Mouse (Mus musculus) adrenal gland, postnatal 10 days (tissue): ENCODE data around the gene Snx29. TPM values are rescaled to one million over a fixed set of nuclear protein-coding genes. Genes with fewer than 3 reads are reported as not detected.
"Not testable (repeated sequence)": the region's sequence is repeated elsewhere in the genome, so short reads cannot be mapped to it uniquely, and the experiment has no call there.

Source experiments
- DNase-seq: peaks from one replicate; pipeline ENCODE4 v3.0.0; 2021; ENCODE audit warnings: mixed read lengths
- total RNA-seq, 2 experiments: library from RNA; stranded (reverse); gene quantifications; 2 replicates each; pipeline ENCODE4 v1.2.3; 2021

The Snx29 gene
- total RNA-seq, 2 experiments from 2014 or later: 14.7 to 19.7 TPM

DNA sequence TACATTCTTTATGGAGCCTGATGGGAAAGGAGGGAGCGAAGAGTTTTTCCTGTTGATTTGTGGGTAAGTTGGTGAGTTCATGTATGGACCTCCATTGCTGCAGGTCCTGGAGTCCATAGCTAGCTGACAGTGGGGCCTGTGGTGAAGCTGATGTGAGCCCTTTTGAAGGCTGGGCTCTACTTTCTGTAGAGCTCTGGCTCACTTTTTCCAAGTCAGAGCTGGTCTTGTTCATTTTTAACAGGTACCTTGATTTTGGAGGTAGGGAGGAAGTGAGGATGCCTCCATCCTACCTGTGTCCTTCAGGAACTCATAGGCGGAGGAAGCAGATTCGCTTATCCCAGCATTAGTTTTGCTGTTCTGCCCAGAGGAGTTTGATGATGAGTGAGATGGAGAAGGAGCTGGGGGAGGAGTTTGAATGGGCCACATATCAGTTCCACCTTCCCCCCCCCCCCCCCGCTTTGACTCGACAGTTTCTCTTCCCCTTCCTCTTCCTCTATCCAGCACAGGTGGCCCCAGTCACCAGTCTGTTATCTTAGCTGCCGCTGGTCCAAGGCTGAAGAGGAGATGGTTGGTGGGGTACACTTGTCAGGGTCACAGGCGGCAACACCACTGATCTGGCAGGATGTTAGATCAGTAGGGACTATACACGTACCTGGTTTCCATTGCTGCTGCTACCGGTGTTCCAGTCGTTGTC is 173.4 kb downstream of the Snx29 start:
- DNase-seq: no peak

DNA sequence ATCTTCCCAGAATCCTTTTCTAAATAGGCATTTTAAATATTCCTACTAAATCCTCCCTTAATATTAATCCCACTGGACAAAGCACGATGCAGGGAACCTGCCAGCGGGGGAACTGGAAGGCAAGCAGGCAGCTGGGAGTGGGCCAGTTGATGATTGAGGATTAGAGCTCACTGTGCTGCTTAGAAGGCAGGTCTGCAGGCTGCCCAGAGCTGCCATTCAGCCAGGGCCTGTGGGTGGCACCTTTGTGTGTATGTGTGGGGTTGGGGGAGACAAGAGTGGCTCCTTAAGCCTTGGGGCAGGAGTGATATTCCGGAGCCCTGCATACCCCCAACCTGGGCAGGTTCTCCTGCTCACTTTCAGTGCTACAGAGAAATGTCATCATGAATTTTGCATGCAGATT is 174.0 kb downstream of the Snx29 start:
- no peak for DNase-seq

DNA sequence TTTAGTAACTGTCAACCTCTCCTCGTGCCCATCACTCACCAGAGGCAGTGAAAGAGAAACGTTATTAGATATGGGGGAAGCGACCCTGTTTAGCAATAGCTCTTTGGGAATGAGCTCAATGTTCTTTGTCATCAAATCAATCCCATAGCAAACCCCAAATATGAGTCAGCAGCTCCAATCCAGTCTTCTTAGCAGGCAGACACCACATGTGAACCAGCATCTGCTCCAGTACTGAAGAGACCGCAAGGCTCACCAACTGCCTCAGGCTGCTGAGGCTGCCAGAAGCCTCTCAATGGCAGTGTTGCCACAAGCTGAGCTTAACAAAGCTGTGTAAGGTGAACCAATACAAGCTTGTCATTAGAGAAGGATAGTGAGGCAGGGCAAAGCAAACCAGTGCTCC is 177.4 kb downstream of the Snx29 start:
- no peak for DNase-seq

DNA sequence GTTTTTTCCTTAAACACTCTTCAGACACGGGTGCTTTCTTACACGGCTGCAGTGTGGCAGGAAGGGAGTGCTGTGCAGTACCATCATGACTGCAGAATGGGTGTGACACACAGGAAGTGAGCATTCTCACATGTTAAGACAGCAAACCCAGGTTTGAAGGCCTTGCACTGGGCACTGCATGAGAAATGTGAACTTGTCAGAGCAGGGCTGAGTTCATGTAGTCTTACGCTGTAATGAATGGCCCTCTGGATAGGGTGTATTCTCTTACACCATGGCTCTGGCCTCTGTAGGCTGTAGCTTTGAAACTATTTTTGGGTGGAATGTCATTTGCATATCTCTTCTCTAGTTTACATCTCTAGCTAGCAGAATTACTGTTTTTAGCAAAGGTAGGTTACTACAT is 178.4 kb downstream of the Snx29 start:
- DNase-seq: no peak

DNA sequence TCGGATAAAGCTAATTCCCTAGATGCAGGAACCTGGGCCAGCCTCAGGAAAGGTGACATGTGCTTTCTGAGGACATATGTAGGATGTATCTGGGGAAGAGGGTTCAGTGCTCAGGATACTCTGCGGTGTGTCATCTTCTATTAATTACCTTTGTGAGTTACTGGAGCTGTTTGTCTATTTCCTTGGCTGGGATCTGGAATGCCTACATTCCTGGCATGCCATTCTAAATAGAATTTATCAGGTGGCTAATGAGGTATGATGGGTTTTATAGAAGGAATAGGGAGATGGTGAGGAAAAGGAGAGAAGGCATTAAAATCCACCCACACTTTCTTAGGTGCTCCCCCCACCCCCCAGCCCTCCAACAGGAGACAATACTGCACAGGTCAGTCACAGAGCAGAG is 178.9 kb downstream of the Snx29 start:
- DNase-seq: no peak

DNA sequence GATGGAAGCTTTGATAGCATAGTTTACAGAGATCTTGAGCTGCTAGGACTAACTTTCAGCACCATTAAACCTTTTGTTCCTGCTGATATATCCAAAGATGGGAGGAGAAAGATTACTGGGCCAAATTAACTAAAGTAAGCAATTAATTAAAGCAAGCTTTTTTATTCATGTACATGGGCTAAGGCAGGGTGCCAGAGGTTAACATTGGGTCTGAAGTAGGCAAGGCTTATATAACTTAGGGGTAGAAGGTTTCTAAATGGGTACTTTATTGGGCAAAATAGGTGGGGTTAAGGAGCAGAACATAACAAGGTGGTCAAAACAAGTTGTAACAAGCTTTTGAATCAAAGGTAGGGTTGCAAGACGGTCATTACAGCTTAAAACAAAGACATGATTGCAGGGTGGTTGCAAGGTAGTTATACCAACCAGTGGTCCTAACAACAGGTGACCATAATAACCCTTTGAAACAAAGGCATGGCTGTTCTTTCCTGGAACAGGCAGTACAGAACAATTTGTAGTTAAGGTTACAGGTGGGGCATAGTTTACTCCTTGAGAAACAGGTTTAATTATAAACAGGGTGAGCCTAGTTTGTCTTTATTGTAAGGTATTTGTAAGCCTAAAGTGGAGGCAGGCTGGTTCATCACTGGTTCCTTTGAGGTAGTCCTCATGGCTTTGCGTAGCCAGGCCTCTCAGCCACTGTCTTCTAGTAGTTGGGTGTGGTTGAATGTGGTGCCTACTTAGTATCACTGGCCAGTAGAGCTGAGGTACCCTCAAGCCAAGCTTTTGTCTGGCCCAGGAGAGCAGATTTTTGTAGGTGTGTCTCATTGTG is 182.2 kb downstream of the Snx29 start:
- DNase-seq: no peak

DNA sequence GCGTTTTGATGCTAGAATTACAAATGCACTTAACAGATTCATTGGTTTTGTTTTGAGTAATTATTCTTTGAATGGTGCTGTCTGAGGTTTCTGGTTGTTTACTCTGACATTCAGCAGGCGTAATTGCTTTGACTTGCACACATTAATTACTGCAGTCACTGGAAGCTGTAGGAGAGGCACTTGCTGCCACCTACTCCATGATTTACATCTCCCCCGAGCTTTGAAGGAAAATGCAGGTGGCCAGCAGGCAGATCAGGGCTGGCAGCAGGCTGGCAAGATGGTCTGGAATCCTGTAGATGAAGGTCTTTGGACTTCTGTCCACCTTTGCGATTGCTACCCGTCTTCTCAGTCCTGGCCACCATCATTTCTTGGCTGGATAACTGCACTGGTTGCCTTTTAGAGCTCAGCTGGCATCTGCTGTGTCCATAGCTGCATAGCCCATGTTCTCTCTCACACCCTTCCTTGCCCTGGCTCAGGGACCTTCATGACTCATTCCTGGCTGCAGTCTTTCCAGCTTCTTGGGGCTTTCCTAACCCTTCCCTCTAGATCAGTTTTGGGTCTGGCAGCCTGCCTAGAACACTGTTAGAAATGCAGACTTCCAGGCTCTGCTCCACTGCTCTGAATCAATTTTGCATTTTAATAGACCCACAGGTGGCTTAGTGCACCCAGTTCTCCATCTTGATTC is 182.9 kb downstream of the Snx29 start:
- peak; percentile 79 for DNase-seq

DNA sequence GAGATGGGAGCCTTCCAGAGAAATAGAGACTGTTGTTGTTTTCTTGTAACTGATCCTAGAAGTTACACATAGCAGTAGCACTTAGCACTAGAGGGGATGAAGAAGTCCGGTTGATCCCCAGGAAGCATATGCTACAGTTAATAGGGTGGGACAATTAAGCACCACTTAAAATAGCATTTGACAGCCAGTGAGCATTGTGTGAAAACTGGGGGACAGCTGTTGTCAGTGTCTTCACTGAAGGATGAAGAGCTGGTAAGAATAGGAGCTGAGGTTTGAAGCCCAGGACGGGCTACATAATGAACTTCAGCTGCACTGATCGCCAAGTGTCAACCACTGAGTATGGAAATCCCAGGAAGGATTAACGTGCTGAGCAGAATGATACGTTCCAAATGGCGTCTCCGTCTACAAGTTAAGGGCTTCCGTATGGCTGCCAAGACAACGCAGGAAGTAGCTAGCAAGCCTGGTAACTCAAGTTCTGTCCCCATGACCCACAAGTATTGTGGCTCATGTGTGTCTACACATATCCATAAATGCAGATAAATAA is 184.6 kb downstream of the Snx29 start:
- no peak for DNase-seq

DNA sequence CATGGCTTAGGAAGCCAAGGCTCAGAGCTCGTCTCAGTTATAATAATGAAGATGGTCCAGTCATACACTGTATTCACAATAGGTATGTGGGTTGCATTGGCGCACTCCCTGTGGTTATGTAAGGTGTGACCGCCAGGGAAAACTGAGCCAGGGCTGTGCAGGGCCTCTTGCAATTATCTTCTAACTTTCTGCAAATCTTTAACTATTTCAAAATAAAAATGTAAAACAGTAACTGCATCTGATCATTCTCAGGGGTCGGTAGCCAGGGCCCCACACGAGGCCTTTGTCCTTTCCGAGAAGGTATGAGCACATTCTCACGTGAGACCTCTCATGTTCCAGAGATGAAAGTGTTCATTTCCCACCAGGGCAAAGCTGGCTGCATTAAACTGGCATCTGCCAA is 185.6 kb downstream of the Snx29 start:
- no peak for DNase-seq

DNA sequence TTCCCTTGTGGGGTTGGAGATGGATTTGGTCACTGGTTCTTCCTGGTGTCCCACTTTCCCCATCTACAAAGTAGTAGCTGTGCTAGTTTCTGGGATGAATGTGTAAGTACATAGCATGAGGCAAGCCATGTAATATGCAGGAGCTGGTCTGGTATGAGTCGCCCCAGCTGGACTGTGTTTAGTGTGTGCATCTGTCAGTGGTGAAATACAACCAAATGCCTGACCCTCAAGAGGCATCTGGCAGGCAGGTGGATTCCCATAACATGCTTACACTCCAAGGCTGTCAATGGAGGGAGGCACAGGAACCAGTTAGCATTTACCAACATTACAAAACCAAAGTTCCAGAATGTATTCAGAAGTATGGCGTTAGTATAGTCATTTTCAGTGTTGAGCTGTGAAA is 187.7 kb downstream of the Snx29 start:
- no peak for DNase-seq

DNA sequence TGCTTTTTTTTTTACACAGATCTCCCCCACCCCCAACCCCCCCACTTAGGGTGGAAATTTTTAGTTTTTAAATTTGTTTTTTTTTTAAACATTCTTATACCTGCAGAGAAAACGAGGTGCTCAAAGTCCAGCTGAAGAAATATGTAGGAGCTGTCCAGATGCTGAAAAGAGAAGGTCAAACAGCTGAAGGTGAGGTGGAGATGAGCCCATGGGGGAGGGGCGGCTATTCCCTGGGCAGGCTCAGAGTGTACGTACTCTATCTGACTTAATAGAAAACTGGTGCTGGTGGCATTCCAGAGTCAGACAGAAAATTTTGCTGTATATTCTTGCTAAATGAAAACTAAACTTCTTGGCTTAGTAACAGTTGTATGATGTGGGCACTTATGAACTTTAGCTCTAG is 188.1 kb downstream of the Snx29 start:
- DNase-seq: no peak

DNA sequence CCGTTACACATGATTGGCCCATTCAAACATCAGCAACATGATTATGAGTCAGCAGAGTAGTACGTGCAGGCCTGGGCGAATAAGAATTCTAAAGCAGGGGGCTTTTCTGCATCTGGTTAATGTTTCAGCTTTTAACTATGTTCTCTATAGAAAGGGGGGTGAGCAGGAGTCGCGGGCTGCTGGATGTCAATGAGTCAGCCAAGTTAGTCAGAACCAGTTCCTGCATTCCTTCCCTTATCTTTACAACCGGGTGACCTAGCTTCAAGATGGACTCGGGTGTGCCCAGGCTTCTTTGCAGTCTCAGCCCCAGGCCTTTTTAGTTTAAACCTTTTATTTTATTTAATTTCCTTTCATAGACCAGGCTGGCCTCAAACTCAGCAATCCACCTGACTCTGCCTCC is 189.0 kb downstream of the Snx29 start:
- DNase-seq: not testable (repeated sequence)

DNA sequence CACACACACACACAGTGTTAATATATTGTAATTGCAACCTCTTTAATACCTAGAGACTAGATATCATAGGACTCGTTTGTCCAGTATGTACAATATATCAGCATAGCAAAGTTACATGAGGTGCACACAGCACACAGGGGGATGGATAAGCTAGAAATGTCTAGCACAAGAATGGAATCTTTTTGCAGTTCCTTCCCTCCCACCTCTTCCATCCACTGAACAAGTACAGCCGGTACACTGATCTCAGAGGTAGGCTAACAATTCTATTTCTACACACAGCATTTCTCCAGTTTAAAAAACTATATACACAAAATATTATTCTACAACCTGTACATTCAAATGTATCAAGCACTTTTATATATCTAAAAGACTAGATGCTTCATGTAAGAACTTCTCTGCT is 194.0 kb downstream of the Snx29 start:
- no peak for DNase-seq

DNA sequence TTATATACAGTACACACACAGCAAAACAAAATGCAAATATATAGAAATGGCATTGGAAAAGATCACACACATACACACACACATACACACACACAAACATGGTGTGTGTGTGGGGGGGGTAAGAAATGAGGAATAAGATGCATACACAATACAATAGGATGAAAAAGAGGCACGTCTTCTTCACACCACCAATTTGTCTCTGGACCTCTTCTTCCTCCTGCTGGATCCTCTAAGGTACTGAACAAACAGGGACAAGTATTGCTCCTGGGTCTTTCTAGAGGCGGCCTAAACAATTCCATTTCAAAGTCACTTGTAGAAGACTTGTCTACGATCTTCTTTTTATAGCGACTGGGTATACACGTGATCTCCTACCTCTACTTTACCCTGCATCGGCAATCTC is 194.7 kb downstream of the Snx29 start:
- DNase-seq: no peak

DNA sequence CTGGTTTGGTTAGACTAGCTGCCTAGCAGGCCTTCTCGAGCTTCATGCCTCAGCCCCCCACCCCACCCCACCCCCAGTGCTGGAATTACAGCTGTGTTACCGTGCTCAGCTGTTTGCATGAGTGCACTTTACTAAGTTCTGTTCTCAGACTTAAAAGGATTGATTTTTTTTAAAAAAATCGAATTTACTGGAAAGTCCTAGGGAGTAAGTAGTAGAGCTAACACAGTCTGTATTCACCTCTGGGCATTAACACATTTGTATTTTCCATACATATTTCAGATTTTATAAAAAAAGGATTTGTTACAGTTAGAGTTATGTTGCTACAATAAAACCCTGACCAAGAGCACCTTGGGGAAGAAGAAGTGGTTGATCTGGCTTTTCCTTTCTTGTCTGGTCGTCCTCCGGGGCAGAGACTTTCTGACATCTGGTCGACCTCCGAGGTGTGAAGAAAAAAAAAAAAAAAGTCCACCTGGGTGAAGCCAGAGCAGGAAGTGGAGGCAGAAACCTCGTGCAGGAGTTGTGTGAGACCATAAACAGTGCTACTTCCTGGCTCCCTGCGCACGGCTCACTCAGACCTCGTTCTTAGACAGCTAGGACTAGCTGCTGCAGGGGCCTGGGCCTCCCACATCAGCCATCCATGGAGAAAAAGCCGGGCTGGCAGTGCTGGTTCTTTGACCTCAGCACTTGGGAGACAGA is 196.2 kb downstream of the Snx29 start:
- no peak for DNase-seq

DNA sequence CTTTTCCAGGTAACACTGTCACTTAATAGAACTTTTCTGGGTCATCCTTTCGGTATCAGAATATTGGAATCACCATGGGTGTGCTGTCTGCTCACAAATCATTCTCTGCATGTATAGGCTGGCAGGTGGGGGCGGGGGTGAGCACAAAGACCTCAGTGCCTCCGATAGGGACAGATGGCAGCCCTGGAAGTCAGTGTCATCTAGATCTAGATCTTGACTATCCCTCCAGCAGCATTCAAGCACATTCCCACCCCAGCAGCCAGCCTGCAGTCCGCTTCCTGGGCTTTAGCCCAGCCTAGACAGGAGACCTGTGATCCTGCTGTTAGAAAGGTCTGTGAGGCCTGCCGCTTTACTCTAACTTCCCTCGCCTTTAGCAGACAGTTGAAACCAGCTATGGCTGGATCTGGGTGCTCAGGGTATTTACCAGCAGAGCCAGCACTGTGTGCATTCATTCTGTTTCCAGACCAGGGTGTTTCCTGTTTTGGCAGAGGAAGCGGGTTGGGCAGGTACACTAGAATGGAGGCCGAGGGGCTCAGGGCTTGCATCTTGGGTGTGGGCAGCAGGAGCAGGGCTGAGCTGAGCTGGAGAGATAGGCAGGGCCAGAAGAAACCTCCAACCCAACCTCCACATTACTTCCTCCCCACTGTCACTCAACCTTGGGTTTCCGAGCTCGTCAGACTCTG is 203.5 kb downstream of the Snx29 start:
- no peak for DNase-seq

DNA sequence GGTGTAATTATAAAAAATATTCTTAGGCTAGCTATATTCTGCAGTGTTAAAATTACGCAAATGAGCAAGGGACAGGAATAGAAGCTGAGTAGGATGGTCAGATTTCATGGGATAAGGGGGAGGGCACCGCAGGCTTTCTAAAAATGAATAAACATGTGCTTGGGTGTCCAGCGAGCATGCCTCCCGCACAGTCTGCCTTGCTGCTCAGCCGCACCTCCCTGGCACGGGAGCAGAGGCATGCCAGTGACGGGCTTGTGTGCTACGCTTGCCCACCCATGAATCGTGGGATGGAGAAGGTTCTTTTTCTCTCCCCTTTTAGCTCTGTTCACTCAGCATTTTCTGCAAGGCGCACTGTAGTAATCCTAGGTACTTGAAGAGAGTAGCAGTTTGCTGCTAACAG is 204.3 kb downstream of the Snx29 start:
- DNase-seq: no peak

DNA sequence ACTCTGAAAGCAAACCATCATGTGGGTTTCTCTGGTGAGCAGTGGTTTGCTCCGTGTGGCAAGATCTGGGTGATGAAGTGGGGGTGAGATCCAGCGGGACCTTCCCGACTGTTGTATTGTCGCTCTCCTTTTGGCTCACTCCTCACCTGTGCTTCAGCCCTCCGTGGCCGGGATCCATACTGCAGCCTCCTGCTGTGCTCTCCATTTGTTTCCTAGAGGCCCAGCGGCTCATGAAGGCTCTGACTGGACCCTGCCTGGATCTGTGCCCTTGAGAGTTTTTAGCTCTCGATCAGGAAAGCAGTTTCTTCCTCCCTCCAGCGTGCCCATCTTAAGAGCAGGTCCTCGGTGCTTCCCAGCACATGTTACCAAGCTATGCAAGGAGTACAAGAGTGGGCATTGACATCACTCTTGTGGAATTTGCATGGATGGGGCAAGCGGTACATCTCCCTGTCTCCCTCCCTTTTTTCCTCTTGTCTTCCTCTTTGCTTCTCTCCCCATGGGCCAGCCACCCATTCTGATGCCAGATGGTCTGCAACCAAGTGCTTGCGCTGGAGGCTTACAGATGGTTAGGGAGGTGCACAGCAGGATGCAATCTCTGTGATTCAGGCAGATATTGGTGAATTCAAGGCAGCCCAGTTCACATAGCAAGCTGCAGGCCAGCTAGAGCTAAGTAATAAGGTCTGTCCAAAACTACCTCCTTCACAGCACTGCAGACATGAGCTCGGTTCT is 207.9 kb downstream of the Snx29 start:
- DNase-seq: no peak

DNA sequence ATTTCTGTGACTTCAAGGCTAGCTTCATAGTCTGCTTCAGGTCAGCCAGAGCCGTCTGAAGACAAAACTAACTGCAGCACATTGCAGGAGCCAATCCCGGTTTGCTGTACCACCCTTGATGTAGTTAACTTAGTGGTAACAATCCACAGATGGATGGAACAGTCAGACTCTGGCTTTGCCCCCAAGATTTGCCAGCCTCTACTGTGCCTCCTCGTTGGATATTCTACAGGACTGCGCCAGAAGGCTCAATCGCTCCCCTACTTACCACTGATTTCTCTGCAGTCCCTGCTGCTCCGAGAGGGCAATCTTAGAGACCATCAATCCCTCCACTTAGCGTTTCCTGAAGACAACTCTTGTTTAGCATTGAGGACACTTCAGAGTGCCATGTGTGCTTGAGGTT is 208.7 kb downstream of the Snx29 start:
- DNase-seq: no peak

DNA sequence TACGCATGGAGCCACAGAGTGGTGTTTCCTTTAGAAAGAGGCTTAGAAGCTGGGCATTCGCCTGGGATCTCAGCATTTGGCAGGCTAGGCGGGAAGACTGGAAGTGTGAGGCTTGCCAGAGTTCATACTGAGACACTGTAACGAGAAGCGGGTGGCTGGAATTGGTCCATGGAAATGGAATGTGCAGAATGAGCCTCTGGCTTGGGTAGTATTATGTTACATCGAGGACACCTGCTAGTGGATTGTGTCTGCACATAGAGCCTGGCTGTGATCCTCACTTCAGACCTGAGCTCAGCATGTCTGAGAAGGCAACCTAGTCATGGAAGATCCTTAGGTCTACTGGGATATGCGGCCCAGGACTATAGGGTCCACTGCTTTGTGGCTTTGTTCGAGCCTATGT is 209.9 kb downstream of the Snx29 start:
- DNase-seq: peak; percentile 65

DNA sequence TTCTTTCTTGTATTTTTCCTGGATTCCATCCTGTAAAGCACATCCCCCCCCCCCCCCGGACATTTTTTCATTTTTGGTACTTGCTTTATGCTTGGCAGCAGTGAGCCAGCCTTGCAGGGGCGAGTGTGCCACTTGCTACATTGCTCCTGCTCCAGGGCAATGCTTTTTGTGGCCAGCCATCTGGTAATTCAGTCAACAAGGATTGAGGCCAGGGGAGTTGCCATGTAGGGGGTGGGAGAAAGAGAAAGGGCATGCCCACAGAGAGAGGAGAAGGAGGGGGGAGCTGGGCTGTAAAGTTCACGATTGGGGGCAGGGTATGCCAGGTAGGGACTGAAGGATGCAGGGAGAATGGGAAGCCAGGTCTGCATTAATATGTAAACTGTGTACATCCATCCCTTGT is 210.7 kb downstream of the Snx29 start:
- DNase-seq: no peak
